Mouse (Mus musculus): Measurements from ENCODE around the gene Gna11. TPM values are rescaled to one million over a fixed set of nuclear protein-coding genes. Genes with fewer than 3 reads are reported as not detected.

The Gna11 gene
- polyA plus RNA-seq, 1 experiment: 33.8 TPM

GRCm38 (mm10) chr10:81559627-81560539, 14.9 kb upstream of the Gna11 start:
- Histone ChIP-seq H3K36me3 (ENCODE audit: control insufficient read depth, insufficient read depth, low read length) (peaks cover 19% of the 10 kb centered on the region), H3K4me3 (ENCODE audit: extremely low read depth, insufficient read depth, insufficient read length) (peak overlapping the region; percentile 97), H3K27me3 (ENCODE audit: control insufficient read depth, insufficient read depth, low read length) (no peaks in the 10 kb centered on the region), H3K4me1 (ENCODE audit: control insufficient read depth, insufficient read depth, insufficient read length) (peaks cover 16% of the 10 kb centered on the region; the same call in 1 of the 2 replicates), H3K27ac (ENCODE audit: insufficient read depth, low read length) (peak overlapping the region; percentile 98)
- no peak for TF ChIP-seq CTCF (IDR thresholded peaks at IDR 0.05; ENCODE audit: extremely low read depth, insufficient read depth, insufficient read length, insufficient replicate concordance)
- DNase-seq (ENCODE audit: low read depth in 1 of 2, low spot score in 2 of 2): peak in 1 of 2 experiments; percentile 64
- 2% methylated on average over 32 of the region's 36 CpGs for WGBS

- no peaks in the 10 kb centered on the region for H3K27me3 ChIP-seq (ENCODE audit: control insufficient read depth, insufficient read depth, low read length)
- DNase-seq (ENCODE audit: low read depth in 1 of 2, low spot score in 2 of 2): peak in 1 of 2 experiments; percentile 83
- H3K36me3 ChIP-seq (ENCODE audit: control insufficient read depth, insufficient read depth, low read length): peaks cover 15% of the 10 kb centered on the region
- 3% methylated on average over 15 of the region's 53 CpGs for WGBS
- no peak for TF ChIP-seq CTCF (IDR thresholded peaks at IDR 0.05; ENCODE audit: extremely low read depth, insufficient read depth, insufficient read length, insufficient replicate concordance)
- TF ChIP-seq POLR2A (IDR thresholded peaks at IDR 0.05; ENCODE audit: low read depth, low read length): no peak
- peak within 1 kb of the TSS; percentile 97 for H3K4me3 ChIP-seq (ENCODE audit: extremely low read depth, insufficient read depth, insufficient read length)
- peaks cover 16% of the 10 kb centered on the region; the same call in 1 of the 2 replicates for H3K4me1 ChIP-seq (ENCODE audit: control insufficient read depth, insufficient read depth, insufficient read length)
- peak within 1 kb of the TSS; percentile 98 for H3K27ac ChIP-seq (ENCODE audit: insufficient read depth, low read length)
These were observed 14.2 kb upstream of the Gna11 start, which contains the start of gene Aes for GRCm38 (mm10) chr10:81559163-81559626. Aes (plus strand) TSS chr10:81559488.

GRCm38 (mm10) chr10:81557491-81557890, 12.5 kb upstream of the Gna11 start:
- 61% methylated on average over 1 of the region's 1 CpGs for WGBS
- Histone ChIP-seq H3K4me1 (ENCODE audit: control insufficient read depth, insufficient read depth, insufficient read length) (peaks cover 12% of the 10 kb centered on the region; the same call in 1 of the 2 replicates), H3K27me3 (ENCODE audit: control insufficient read depth, insufficient read depth, low read length) (no peaks in the 10 kb centered on the region), H3K36me3 (ENCODE audit: control insufficient read depth, insufficient read depth, low read length) (peaks cover 9% of the 10 kb centered on the region), H3K4me3 (ENCODE audit: extremely low read depth, insufficient read depth, insufficient read length) (no peak overlapping the region), H3K27ac (ENCODE audit: insufficient read depth, low read length) (no peak overlapping the region)
- DNase-seq (ENCODE audit: low read depth in 1 of 2, low spot score in 2 of 2): no peak
- TF ChIP-seq POLR2A (IDR thresholded peaks at IDR 0.05; ENCODE audit: low read depth, low read length) (no peak), CTCF (IDR thresholded peaks at IDR 0.05; ENCODE audit: extremely low read depth, insufficient read depth, insufficient read length, insufficient replicate concordance) (no peak)

GRCm38 (mm10) chr10:81556282-81556681, 11.3 kb upstream of the Gna11 start:
- Histone ChIP-seq H3K4me1 (ENCODE audit: control insufficient read depth, insufficient read depth, insufficient read length) (peaks cover 9% of the 10 kb centered on the region; the same call in 1 of the 2 replicates), H3K27ac (ENCODE audit: insufficient read depth, low read length) (no peak overlapping the region), H3K36me3 (ENCODE audit: control insufficient read depth, insufficient read depth, low read length) (peaks cover 1% of the 10 kb centered on the region; the same call in 1 of the 2 replicates), H3K4me3 (ENCODE audit: extremely low read depth, insufficient read depth, insufficient read length) (no peak overlapping the region), H3K27me3 (ENCODE audit: control insufficient read depth, insufficient read depth, low read length) (no peaks in the 10 kb centered on the region)
- WGBS: 83% methylated on average over 3 of the region's 3 CpGs
- TF ChIP-seq POLR2A (IDR thresholded peaks at IDR 0.05; ENCODE audit: low read depth, low read length): no peak
- no peak for TF ChIP-seq CTCF (IDR thresholded peaks at IDR 0.05; ENCODE audit: extremely low read depth, insufficient read depth, insufficient read length, insufficient replicate concordance)
- DNase-seq (ENCODE audit: low read depth in 1 of 2, low spot score in 2 of 2): no peak

GRCm38 (mm10) chr10:81553807-81554755, 9.1 kb upstream of the Gna11 start:
- TF ChIP-seq POLR2A (IDR thresholded peaks at IDR 0.05; ENCODE audit: low read depth, low read length): no peak
- TF ChIP-seq CTCF (IDR thresholded peaks at IDR 0.05; ENCODE audit: extremely low read depth, insufficient read depth, insufficient read length, insufficient replicate concordance): no peak
- WGBS: 46% methylated on average over 6 of the region's 6 CpGs
- Histone ChIP-seq H3K4me1 (ENCODE audit: control insufficient read depth, insufficient read depth, insufficient read length) (peaks cover 8% of the 10 kb centered on the region; the same call in 1 of the 2 replicates), H3K4me3 (ENCODE audit: extremely low read depth, insufficient read depth, insufficient read length) (no peak overlapping the region), H3K27me3 (ENCODE audit: control insufficient read depth, insufficient read depth, low read length) (no peaks in the 10 kb centered on the region), H3K36me3 (ENCODE audit: control insufficient read depth, insufficient read depth, low read length) (no peaks in the 10 kb centered on the region), H3K27ac (ENCODE audit: insufficient read depth, low read length) (peak overlapping the region; percentile 24; the same call in 1 of the 2 replicates)
- no peak for DNase-seq (ENCODE audit: low read depth in 1 of 2, low spot score in 2 of 2)

- DNase-seq (ENCODE audit: low read depth in 1 of 2, low spot score in 2 of 2): no peak
- TF ChIP-seq CTCF (IDR thresholded peaks at IDR 0.05; ENCODE audit: extremely low read depth, insufficient read depth, insufficient read length, insufficient replicate concordance): peak; percentile 37; the same call in 1 of the 2 replicates
- TF ChIP-seq POLR2A (IDR thresholded peaks at IDR 0.05; ENCODE audit: low read depth, low read length): no peak
- WGBS: 60% methylated on average over 5 of the region's 5 CpGs
- H3K4me1 ChIP-seq (ENCODE audit: control insufficient read depth, insufficient read depth, insufficient read length): peaks cover 8% of the 10 kb centered on the region; the same call in 1 of the 2 replicates
- no peak overlapping the region for H3K4me3 ChIP-seq (ENCODE audit: extremely low read depth, insufficient read depth, insufficient read length)
- H3K27ac ChIP-seq (ENCODE audit: insufficient read depth, low read length): no peak overlapping the region
- H3K36me3 ChIP-seq (ENCODE audit: control insufficient read depth, insufficient read depth, low read length): no peaks in the 10 kb centered on the region
- no peaks in the 10 kb centered on the region for H3K27me3 ChIP-seq (ENCODE audit: control insufficient read depth, insufficient read depth, low read length)
These were observed 8.2 kb upstream of the Gna11 start for GRCm38 (mm10) chr10:81553232-81553631.
